Mouse (Mus musculus) G1E-ER4 (cell line): ENCODE data around the gene Cacna1d. TPM values are rescaled to one million over a fixed set of nuclear protein-coding genes. Genes with fewer than 3 reads are reported as not detected.

Experiments used
- GATA1 ChIP-seq: IDR thresholded peaks from one replicate; pipeline ENCODE4 v1.8.0; 2012; ENCODE audit warnings: low read length, inconsistent platforms
- polyA plus RNA-seq: library from polyadenylated mRNA; stranded (reverse); fragments of >175 nt; gene quantifications from 2 replicates; pipeline ENCODE4 v1.2.3, GENCODE M21; 2012

Cacna1d gene
- polyA plus RNA-seq, 1 experiment = not detected

- no peak for TF ChIP-seq GATA1
These were observed 243.1 kb downstream of the Cacna1d start for GRCm38 (mm10) chr14:30248121-30248520.

- TF ChIP-seq GATA1 = no peak
These were observed 243.6 kb downstream of the Cacna1d start for GRCm38 (mm10) chr14:30247606-30248005.

GRCm38 (mm10) chr14:30244776-30245175 lies 246.5 kb downstream of the Cacna1d start:
- no peak for TF ChIP-seq GATA1

- no peak for TF ChIP-seq GATA1
These were observed 248.4 kb downstream of the Cacna1d start for GRCm38 (mm10) chr14:30242818-30243205.

GRCm38 (mm10) chr14:30242166-30242817 lies 249.0 kb downstream of the Cacna1d start:
- no peak for TF ChIP-seq GATA1

- TF ChIP-seq GATA1 = no peak
These were observed 250.2 kb downstream of the Cacna1d start for GRCm38 (mm10) chr14:30240916-30241515.

- TF ChIP-seq GATA1 = no peak
These were observed 252.4 kb downstream of the Cacna1d start for GRCm38 (mm10) chr14:30238807-30239206.

GRCm38 (mm10) chr14:30225161-30225560 lies 266.1 kb downstream of the Cacna1d start:
- no peak for TF ChIP-seq GATA1

GRCm38 (mm10) chr14:30222101-30222500 lies 269.2 kb downstream of the Cacna1d start:
- no peak for TF ChIP-seq GATA1

- TF ChIP-seq GATA1 = no peak
These were observed 271.4 kb downstream of the Cacna1d start for GRCm38 (mm10) chr14:30219851-30220250.

GRCm38 (mm10) chr14:30218114-30218513 lies 273.1 kb downstream of the Cacna1d start:
- TF ChIP-seq GATA1 = no peak

- TF ChIP-seq GATA1 = no peak
These were observed 274.1 kb downstream of the Cacna1d start for GRCm38 (mm10) chr14:30217124-30217523.

GRCm38 (mm10) chr14:30208156-30208555 lies 283.1 kb downstream of the Cacna1d start:
- TF ChIP-seq GATA1 = no peak

- no peak for TF ChIP-seq GATA1
These were observed 285.4 kb downstream of the Cacna1d start for GRCm38 (mm10) chr14:30205821-30206220.

GRCm38 (mm10) chr14:30204526-30204925 lies 286.7 kb downstream of the Cacna1d start:
- TF ChIP-seq GATA1 = no peak

GRCm38 (mm10) chr14:30200310-30200709 lies 290.9 kb downstream of the Cacna1d start:
- no peak for TF ChIP-seq GATA1

GRCm38 (mm10) chr14:30198882-30199281 lies 292.4 kb downstream of the Cacna1d start:
- no peak for TF ChIP-seq GATA1
